Mouse (Mus musculus): ENCODE measurements around the gene Adh4.
"Not testable (repeated sequence)": the region's sequence is repeated elsewhere in the genome, so short reads cannot be mapped to it uniquely, and the experiment has no call there.

The Adh4 gene

GRCm38 (mm10) chr3:138415121-138415690 lies at the start of gene Adh4:
TSS of gene Adh4 (plus strand) at chr3:138415466.
- no peak for DNase-seq (ENCODE audit: low spot score)

GRCm38 (mm10) chr3:138366181-138366580 lies 49.1 kb upstream of the Adh4 start:
- no peak for DNase-seq (ENCODE audit: low spot score)

- DNase-seq (ENCODE audit: low spot score) = no peak
These were observed 45.7 kb upstream of the Adh4 start for GRCm38 (mm10) chr3:138369546-138369945.

GRCm38 (mm10) chr3:138370289-138370688 lies 45.0 kb upstream of the Adh4 start:
- not testable (repeated sequence) for DNase-seq (ENCODE audit: low spot score)

GRCm38 (mm10) chr3:138373920-138374319 lies 41.3 kb upstream of the Adh4 start:
- no peak for DNase-seq (ENCODE audit: low spot score)

GRCm38 (mm10) chr3:138375148-138375547 lies 40.1 kb upstream of the Adh4 start:
- DNase-seq (ENCODE audit: low spot score) = no peak

GRCm38 (mm10) chr3:138381133-138381532 lies 34.1 kb upstream of the Adh4 start:
- DNase-seq (ENCODE audit: low spot score) = no peak

GRCm38 (mm10) chr3:138387155-138387554 lies 28.1 kb upstream of the Adh4 start:
- DNase-seq (ENCODE audit: low spot score) = no peak

GRCm38 (mm10) chr3:138404872-138405271 lies 10.4 kb upstream of the Adh4 start:
- no peak for DNase-seq (ENCODE audit: low spot score)

GRCm38 (mm10) chr3:138405341-138405740 lies 9.9 kb upstream of the Adh4 start:
- peak; percentile 69 for DNase-seq (ENCODE audit: low spot score)

- DNase-seq (ENCODE audit: low spot score) = no peak
These were observed 9.4 kb upstream of the Adh4 start for GRCm38 (mm10) chr3:138405840-138406239.

GRCm38 (mm10) chr3:138407920-138408319 lies 7.3 kb upstream of the Adh4 start:
- DNase-seq (ENCODE audit: low spot score) = no peak

GRCm38 (mm10) chr3:138409585-138409984 lies 5.7 kb upstream of the Adh4 start:
- no peak for DNase-seq (ENCODE audit: low spot score)

GRCm38 (mm10) chr3:138410211-138410610 lies 5.1 kb upstream of the Adh4 start:
- no peak for DNase-seq (ENCODE audit: low spot score)

- no peak for DNase-seq (ENCODE audit: low spot score)
These were observed 4.1 kb downstream of the Adh4 start for GRCm38 (mm10) chr3:138419369-138419768.

GRCm38 (mm10) chr3:138420385-138420784 lies 5.1 kb downstream of the Adh4 start:
- DNase-seq (ENCODE audit: low spot score) = no peak

GRCm38 (mm10) chr3:138423664-138424063 lies 8.4 kb downstream of the Adh4 start:
- no peak for DNase-seq (ENCODE audit: low spot score)

GRCm38 (mm10) chr3:138424247-138424646 lies 9.0 kb downstream of the Adh4 start:
- no peak for DNase-seq (ENCODE audit: low spot score)

- no peak for DNase-seq (ENCODE audit: low spot score)
These were observed 15.2 kb downstream of the Adh4 start for GRCm38 (mm10) chr3:138430360-138430976.

GRCm38 (mm10) chr3:138431835-138432234 lies 16.6 kb downstream of the Adh4 start:
- DNase-seq (ENCODE audit: low spot score) = peak; percentile 79

- no peak for DNase-seq (ENCODE audit: low spot score)
These were observed 23.4 kb downstream of the Adh4 start for GRCm38 (mm10) chr3:138438716-138439115.

- DNase-seq (ENCODE audit: low spot score) = no peak
These were observed 26.9 kb downstream of the Adh4 start for GRCm38 (mm10) chr3:138442203-138442602.

GRCm38 (mm10) chr3:138442612-138443464 lies 27.6 kb downstream of the Adh4 start, which contains the start of gene Adh5:
TSS of gene Adh5 (plus strand) at chr3:138443093.
- DNase-seq (ENCODE audit: low spot score) = peak; percentile 94
